Mouse (Mus musculus): Measurements from ENCODE around the gene Disp1.

Gene Disp1

GRCm38 (mm10) chr1:183163512-183164189 is 57.7 kb downstream of the Disp1 start:
- no peak for DNase-seq (ENCODE audit: low spot score in 2 of 2)

DNA sequence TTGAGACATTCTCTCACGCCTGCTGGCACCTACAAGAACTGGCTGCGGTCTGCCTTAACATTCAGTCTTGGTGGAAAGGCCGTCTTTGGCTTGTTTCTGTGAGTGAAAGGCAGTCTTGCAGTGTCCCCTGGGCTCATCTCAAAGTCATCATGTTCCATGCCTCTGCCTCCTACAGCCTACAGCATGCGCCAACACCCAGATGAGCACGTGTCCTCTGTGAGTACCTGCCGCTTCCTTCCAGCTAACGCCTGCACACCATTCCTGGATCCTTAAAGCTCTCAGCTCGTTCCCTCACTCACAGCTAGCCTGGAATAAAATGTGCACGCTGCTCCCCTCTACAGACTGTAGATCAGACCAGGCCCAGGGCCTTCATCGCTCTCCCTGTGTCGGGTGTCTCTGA is 60.3 kb downstream of the Disp1 start:
- no peak for DNase-seq (ENCODE audit: low spot score in 2 of 2)

GRCm38 (mm10) chr1:183160188-183160587 is 61.1 kb downstream of the Disp1 start:
- no peak for DNase-seq (ENCODE audit: low spot score in 2 of 2)

DNA sequence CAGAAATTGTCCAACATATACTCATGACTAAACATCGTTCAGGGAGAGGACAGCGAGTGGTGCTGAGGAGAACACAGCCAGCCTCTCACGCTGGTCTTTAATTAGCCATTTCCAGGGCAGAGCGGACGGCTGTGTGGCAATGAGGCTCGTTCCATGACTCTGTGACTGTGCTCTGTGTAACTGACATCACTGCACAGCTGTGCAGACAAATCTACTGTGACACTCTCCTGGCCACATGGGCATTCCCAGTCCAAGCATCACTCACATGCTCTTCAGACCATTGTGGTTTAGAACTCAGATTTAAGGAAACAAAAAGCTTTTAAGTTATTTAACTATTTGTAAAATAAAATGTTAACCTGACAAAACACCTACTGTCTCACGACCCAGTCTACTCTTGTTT is 62.1 kb downstream of the Disp1 start:
- no peak for DNase-seq (ENCODE audit: low spot score in 2 of 2)

DNA sequence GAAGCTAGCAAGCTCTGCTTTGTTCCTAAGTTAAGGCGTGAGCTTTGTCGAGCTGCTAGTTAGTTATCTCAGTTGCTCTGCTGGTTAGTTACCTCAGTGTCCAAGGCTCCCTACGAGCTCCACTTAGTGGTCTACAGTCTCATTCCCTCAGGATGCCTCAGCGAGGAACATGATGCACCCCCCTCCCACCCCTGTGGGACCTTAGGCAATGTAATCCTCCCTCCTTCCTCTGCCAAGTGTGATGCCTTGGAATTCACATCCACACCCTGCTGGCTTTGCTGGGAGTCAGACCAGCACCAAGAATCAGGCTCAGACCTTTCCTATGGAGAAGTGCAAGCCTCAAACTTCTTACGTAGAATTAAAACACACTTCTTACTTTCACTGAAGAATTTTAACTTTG is 65.7 kb downstream of the Disp1 start:
- peak in 1 of 2 experiments; percentile 51 for DNase-seq (ENCODE audit: low spot score in 2 of 2)

GRCm38 (mm10) chr1:183154296-183155204 is 66.8 kb downstream of the Disp1 start:
- DNase-seq (ENCODE audit: low spot score in 2 of 2), result no peak

- no peak for DNase-seq (ENCODE audit: low spot score in 2 of 2)
Observed at GRCm38 (mm10) chr1:183153354-183153753, 68.0 kb downstream of the Disp1 start.

GRCm38 (mm10) chr1:183151510-183152319 is 69.6 kb downstream of the Disp1 start:
- DNase-seq (ENCODE audit: low spot score in 2 of 2), result no peak

DNA sequence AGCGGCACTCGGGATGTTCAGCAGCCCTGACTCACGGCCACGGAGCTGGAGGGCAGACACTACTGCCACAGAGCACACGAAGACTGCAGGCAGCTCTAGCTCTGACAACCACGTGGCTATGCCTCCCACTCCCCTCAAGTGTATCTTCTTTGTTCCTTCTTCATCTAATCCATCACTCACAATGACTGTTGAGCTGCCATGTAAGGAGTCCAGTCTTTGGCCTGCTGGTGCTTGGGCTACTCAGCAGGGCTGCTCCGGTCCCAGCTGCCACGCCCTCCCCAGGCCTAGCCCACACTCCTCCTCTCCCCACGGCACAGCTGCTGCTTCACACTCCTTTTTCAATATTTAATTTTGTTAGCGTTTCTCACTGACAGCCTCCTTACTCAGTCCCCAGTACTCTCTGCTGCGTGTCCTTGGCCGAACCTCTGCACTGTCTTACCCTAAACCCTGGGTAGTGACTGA is 70.9 kb downstream of the Disp1 start:
- no peak for DNase-seq (ENCODE audit: low spot score in 2 of 2)

DNA sequence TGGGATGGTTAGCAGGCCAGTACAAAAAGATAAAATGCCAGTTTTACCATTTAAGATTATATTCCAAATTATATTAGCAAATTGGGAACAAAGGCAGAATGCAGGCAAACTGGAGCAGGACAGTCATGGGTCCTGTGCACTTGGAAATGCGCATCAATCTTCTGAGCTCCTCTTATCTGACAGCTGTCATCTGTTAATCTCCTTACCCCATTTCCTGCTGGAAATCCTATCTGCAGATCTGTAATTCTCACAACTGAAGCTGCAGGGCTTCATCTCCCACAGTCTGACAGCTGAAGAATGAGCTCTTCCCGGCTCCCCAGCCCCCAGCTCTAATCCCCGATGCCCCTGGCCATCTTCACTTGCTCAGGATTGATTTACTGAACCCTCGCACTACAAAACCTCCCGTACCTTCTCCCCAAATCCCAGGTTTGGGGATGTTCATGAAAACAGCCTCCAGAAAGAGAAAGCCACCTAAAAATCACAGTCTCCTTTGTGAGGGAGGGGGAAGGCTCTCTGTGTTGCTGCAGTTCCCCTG is 71.7 kb downstream of the Disp1 start:
- DNase-seq (ENCODE audit: low spot score in 2 of 2), result no peak

- DNase-seq (ENCODE audit: low spot score in 2 of 2), result peak; percentile 15 to 45
Observed at GRCm38 (mm10) chr1:183147438-183147841, 73.9 kb downstream of the Disp1 start.

GRCm38 (mm10) chr1:183146795-183147194 is 74.5 kb downstream of the Disp1 start:
- DNase-seq (ENCODE audit: low spot score in 2 of 2), result no peak

DNA sequence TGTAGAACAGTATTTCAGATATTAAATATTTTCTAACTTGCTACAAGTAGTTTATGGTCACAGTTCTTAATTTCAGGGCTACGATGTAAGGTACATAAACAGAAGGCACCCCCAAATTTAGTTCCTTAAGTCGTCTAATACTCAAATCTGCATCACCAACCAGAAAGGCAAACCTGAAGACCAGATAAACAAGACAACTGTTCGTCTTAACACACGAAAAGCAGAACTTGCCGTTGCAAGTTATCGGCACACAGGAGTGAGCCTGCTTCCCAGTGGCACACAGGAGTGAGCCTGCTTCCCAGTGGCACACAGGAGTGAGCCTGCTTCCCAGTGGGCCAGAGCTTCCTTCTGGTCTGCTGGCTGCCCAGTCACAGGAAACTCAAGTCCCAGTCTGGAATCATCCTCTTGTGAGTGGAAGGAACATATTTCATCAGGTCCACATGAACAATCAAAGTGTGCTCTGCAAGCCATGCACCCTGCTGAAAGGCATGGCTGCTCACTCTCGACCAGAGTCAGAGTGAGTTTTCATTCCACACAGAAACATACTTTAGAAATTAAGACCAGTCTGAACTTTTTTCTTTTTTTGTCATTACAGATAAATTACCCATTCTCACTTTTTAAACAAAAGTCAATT is 75.1 kb downstream of the Disp1 start:
- DNase-seq (ENCODE audit: low spot score in 2 of 2), result no peak

DNA sequence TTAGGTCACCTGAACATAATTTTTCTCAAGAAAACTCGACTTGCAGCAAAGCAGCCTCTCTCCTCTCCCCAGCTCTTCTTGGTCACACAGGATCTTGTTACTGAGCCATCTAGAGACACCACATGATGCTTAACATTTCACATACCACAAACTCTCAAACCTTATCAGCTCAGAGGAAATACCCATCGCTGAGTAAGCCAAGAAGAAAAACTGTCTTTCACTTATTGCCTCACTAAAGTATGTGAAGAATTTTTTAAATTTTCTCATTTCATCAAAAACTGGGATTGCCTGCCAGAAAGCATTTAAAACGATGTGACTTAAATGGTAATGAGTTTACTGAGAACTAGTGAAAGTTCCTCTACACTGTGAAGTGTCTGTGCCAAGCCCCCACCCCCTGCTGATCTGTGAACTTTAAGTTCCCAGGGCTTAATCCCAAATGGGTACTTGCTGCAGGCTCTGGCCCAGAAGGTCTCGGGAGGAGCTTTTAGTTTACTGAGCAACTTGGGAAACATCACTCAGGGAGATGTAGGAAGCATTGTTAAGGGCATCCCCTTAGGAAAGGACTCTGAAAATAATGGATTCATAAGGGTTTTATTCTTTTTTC is 76.6 kb downstream of the Disp1 start:
- no peak for DNase-seq (ENCODE audit: low spot score in 2 of 2)

GRCm38 (mm10) chr1:183143246-183143645 is 78.1 kb downstream of the Disp1 start:
- DNase-seq (ENCODE audit: low spot score in 2 of 2), result no peak

DNA sequence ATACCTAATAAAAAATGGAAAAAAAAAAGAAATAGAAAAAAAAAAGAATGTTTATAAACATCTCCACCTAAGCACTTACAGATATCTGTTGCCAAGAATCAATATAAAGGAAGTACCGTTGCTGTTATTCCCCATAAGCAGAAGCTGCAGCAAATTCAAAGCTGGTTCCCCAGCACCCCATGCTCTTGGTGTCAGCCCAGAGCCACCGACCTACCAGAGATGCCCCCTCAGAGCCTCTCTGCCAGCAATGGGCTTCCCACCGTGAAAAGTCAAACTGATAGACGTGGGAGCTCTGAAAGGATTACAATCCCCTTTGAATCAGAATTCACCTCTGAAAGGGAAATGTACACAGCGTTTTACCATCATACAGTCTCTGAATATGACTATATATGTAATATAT is 78.8 kb downstream of the Disp1 start:
- DNase-seq (ENCODE audit: low spot score in 2 of 2), result no peak

DNA sequence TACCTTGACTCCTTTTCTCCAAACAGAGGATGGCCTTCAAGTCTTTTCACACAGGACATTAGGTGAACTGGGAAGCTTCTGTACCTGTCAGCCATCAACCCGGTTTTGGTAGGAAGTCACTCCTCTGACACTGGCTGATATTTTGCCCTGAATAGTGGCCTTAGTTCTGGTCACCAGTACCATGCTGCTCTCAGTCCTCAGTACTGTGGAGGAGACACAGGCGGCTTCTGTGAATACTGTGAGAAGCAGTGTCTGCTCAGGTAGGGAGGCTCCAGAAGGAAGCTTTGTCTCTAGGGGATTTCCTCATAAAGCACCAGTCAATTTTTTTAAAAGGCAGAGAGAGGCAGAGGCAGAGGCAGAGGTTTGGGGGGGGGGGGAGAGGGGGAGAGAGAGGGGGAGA is 80.0 kb downstream of the Disp1 start:
- no peak for DNase-seq (ENCODE audit: low spot score in 2 of 2)

DNA sequence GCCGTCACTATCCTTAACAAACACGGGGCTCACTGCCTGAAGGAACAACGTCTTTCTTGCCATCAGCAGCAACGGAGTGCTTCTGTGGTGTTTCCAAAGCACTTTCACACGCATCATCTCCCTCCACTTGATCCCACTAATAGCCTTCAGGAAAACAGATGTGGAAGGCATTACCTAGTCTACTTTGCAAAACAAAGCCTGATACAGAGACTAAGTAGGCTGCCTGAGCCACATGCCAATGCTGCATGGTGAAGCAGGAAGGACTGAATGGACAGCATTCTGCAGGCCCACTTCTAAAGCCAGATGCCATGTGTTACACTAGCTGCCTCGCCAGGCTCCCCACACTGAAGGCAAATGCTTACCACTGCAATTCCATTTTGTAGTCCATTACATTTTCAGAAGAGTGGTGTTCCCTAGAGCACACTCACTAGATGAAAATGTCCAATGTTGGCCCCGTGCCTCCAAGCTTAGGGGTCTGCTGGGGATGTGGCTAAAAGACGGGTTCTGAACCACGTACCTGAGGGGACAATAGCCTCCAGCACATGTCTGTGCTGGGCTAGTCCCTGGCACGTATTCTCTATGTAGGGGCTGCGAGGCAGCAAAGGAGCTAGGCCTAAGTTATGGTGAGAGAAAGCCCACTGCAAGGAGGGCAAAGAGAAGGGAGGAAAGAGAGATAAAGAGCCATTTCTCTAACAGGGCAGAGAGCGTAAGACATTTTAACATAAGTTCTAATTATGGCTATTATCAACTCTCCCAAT is 80.6 kb downstream of the Disp1 start:
- no peak for DNase-seq (ENCODE audit: low spot score in 2 of 2)

GRCm38 (mm10) chr1:183138088-183138487 is 83.2 kb downstream of the Disp1 start:
- DNase-seq (ENCODE audit: low spot score in 2 of 2), result no peak

- DNase-seq (ENCODE audit: low spot score in 2 of 2), result no peak
Observed at GRCm38 (mm10) chr1:183134427-183134826, 86.9 kb downstream of the Disp1 start.
